Mouse (Mus musculus) adipocyte (in vitro differentiated cells): ENCODE data around the gene H2-DMa.

ENCODE experiments used
- DNase-seq: peaks from one replicate; pipeline ENCODE4 v3.0.0-alpha.2; 2016; ENCODE audit warnings: low spot score

The H2-DMa gene

DNA sequence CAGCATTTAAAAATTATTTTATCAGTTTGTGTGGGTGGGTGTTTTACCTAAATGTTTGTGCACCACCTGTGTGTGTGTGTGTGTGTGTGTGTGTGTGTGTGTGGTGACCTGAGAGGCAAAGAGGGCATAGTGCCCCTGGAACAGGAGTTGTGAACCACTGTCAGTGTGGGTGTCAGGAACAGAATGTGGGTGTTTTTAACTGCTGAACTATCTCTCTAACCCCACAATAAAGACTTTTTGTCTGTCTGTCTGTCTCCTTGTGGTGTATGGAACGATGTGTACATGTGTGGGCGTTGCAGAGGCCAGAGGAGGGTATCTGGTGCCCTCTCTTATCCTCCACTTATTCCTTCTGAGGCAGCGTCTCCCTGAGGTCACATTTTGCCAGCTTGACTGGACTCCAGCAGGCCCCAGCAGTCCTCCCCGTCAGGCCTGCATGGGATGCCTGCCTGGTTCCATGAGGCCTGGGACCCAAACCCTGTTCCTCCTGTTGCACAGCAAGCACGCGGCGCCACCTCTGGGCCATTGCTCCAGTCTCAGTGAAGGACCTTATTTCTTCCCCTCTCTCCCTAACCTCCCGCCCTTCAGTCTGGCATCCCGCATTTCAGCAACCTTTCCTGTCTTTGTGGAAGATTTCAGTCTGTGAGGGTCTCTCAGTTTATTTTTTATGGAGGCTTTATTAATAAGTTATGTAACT is 45.0 kb downstream of the H2-DMa start:
- no peak for DNase-seq

DNA sequence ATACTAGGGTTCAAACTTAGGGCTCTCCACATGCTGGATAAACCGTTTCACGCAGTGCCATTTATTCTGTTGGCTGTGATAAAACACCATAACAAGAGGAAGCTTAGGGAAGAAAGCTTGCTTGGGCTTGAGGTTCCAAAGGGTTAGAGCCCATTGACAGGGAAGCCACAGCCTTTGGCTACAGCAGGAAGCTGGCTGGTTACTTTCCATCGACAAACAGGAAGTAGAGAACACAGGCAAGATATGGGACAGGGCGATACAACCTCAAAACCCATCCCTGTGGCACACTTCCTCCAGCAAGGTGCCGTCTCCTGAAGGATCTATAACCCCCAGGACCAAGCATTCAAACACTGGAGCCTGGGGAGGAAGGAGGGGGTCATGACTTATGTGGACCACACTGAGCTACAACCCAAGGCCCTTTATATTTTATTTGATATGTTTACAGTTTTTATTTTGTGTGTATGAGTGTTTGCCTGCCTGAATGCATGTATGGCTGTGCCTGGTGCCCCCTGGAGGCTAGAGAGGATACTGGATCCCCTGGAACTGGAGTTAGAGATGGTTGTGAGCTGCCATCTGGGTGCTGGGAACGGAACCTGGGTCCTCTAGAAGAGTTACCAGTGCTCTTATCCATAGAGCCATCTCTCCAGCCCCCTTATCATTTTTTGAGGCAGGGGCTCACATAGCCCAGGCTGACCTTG is 45.8 kb downstream of the H2-DMa start:
- no peak for DNase-seq

DNA sequence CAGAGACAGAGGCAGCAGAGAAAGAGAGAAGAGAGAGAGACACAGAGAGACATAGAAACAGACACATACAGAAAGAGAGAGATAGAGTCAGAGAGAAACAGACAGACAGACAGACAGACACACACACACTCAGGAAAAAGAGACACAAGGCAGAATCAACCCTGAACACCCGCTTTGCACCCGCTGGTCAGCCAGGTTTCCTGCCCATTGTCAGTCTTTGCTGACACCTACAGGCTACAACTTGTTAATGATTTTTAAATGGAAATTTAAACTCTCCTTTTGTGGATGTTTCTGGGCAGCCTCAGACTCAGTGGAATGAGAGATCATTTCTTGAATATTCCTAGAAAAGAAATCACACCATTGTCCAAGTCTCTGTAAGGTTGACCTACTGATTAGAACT is 49.9 kb downstream of the H2-DMa start:
- DNase-seq: peak; percentile 77

DNA sequence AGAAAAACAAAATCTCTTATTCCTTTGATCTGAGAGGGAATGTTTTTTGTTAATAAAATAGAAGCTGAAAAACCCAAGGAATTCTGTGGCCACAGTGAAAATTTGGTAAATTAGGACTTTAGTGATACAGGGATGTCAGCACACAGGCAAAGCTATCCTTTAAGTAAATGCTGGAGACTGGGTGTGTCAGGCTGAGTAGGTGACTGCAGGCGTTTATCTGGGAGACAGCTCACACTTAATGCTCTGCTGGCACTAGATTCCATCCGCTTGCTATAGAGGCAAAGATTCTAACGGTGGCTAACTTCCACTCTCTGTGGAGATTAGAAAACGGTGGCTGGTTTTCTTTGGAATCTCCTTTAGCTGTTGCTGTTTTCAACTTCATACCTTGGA is 51.1 kb downstream of the H2-DMa start:
- DNase-seq: no peak

DNA sequence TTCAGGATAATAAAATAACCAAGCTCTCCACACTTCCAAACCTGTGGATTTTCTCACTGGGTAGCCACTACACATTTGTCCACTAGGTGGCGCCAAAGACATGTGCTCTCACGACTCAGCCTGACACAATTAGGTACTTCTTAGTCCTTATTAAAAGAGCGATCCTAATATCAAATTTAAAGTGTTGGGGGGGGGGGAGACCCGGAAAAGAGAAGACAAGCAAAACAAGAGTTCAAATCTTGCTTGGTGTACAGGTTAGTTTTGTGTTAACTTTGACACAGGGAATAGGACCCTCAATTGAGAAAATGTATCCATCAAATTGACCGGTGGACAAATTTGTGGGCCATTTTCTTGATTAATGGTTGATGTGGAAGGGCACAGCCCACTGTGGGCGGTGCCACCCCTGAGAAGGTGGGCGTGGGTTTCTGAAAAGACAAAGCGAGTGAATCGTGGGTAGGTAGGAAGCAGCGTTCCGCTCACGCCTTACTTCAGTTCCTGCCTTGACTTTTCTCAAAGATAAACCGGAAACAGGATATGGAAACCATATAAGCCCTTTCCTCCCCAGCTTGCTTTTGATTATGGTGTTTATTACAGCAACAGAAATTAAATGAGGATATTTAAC is 51.6 kb downstream of the H2-DMa start:
- DNase-seq: peak; percentile 91

DNA sequence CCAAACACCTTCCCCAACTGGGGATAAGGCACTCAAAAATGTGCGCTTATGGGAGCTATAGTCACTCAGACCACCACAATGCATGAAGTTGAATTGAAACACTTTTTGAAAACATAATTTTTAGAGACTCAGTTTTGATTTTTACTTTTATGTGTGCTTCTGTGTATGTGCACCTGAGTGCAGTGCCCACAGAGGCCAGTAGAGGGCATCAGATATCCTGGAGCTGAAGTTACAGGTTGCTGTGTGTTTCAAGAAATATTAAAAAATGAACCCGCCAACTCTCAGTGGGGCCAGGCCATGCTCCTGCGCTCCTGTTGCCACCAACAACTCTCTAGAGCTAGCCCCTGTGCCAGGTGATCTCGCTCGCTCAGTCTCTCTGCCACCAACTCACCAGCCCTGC is 53.2 kb downstream of the H2-DMa start:
- DNase-seq: no peak

DNA sequence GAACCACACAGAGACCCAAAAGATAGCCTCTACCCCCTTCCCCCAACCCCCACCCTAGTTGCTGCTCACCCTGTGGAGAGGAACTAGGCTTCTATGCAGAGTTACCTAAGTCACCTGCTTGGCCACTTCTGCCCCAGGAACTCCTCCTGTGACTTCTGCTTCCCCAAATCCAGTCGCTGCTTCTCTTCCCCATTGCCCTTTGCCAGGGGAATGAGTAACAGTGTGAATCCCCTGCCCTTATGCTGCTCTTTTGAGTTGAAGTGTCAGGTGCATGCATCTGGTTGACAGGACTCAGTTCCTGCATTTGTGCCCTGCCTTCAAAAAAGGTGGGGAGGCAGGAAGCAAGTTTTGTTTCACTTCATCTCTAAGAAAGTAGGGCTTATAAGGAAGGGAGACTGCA is 54.7 kb downstream of the H2-DMa start:
- no peak for DNase-seq

DNA sequence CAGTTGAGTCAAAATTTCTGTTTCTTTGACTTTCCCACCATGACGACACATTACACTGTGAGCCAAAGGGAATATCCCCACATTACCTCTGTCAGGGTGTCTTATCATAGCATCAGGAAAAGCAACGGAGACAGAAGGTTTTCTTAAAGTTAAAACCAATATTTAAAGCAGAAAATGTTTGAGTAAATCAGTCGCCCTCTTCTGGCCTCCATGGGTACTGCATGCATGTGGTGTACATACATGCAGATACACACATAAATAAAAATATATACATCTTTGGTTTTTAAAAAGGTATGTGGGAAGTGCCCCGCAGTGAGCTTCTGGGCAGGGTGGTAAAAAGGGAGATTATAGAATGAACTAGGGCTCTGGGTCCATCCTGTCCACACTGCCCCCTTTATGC is 57.8 kb downstream of the H2-DMa start:
- no peak for DNase-seq

DNA sequence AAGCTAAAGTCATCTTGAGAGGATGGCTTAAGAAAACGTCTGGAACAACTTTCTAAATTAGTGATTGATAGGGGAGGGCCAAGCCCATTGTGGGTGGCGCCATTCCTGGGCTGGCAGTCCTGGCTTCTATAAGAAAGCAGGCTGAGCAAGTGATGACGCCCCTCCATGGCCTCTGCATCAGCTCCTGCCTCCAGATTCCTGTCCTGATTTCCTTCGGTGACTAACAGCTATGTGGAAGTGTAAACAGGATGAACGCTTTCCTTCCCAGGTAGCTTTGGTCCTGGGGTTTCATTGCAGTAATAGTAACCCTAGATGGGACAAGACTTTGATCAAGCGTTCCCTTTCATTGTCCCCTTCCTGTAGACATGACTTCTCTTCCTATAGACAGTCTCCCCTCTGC is 59.7 kb downstream of the H2-DMa start:
- DNase-seq: no peak

DNA sequence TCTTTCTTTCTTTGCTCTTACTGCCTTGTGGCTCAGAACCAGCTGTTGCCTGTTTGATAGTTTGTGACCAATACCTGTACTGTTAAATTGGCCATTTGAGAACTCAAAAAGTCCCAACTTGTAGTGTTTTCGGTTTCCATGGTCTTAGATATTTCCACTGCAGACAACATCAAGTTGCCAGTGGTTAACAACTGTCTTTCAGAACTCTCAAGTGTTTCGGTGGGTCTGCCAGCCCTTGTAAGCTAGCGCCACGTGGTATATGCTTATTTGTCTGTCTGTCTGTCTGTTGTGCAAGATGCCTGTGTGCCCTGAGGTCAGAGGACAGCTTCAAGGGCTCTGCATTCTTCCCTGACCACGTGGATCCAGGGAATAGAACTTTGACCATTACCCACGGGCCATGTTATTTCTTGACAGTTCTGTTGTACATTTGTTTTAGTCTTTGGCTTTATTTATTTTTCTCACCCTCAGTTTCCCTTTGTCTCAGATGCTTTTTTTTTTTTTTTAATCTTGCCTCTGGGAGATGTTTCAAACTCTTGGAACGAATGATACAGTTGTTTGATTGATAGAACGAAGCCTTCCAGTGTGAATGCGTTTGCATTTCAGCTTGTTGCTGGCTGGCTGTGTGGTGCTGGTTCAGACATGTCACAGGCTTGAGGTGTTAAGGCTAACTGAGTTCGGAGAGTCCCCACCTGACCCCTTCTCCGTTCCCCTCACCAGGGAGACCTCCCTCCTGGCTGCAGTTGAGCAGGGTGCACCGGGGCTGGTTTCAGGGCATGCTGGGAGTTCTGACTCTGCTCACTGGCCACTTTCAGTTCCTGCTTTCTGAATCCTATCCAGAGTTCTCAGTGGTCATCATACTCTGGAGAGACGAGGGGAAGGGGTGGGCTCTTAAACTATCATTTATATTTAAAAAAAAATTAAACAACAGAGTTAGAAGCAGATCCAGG is 60.8 kb downstream of the H2-DMa start:
- DNase-seq: no peak

DNA sequence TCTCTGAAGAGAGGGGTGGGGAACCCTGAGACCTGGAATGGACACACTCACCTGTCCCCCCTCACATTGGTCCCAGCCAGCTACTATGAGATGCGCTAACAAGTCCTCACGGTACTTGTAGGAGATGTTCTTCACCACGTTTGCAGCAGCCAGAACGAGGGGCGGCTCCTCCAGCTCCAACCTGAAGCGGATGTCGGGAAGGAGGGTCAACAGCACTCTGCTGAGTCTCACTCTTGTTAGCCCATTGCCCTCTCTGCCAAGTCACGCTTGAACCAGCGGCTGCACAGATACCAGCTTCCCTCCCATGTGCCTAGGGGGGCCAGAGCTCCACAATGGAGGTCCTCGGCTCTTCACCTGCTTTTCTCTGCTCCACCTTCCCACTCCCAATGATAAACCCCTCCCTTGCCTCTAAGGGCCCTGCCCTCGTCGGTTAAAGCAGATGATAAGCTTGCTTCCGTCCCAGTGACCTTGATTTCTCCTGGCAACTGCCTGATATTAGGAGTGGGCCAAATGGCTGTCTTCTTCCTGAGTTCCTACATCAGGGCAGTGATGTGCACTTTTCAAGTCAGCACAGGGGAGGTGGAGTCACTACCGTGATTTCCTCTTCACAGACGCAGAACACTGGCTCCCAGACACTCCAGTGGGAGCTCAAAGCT is 64.4 kb downstream of the H2-DMa start:
- DNase-seq: no peak

DNA sequence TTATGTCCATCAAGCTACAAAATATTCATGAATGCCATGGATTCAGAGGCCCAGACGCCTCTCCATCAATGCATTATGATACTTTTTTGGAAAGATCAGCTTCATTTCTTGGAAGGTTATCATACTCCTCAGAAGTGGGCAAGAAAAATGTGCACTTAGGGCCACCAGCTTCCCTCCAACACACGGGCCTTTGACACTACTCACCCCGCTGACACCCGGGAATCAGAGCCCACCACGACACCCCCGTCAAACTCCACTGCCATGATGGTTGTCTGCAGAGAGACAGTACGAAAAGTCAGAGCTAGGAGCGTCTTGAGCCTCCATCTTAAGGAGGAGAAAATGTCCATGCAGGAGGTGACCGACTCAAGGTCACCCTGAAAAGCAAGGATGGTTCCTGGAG is 66.2 kb downstream of the H2-DMa start:
- no peak for DNase-seq

DNA sequence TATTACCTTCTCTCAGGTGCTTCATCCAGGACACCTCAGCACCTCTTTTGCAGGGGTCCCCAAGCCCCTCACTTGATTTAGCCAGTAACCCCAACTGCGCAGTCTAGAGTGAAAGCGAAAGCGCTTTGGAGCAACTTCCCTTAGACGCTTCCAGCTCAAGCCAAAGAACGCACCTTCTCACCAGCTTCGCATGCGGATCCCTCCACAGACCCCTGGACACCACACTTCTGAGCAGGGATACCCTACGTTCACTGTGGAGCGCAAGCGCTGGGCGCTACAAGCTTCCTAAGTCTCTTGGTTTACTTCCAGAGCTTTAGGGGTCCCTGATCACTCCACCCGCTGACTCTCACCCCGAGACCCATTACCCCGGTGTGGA is 67.5 kb downstream of the H2-DMa start:
- DNase-seq: no peak

DNA sequence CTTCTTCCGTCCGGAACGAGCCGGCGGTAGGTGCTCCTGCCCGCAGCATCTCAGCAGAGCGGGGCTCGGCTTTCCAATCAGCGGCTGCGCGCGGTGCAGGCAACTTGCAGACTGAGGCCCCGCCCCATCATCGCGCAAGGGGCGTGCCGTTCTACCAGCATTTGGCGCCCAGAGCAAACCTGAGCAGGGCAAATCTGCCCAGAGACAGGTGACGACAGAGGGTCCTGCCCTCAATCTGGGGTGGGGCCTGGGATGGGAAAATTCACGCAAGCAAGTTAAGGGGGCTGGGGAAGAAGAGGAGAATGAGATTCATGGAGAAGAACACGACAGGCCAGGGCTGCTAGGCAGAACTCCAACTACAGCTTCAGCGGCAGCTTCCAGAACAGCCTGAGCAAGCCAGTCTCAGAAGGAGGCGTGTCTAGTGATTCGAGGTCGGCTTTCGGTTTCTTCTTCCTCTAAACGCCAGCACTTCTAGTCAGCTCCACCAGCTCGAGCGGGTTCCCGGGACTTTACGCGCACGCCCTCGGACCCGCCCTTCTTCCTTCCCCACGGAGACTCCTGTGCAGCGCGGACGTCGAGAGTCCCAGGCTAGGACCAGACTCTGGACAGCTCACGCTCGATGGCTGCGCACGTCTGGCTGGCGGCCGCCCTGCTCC is 68.0 kb downstream of the H2-DMa start, which contains the start of the genes Tap1 and Psmb9:
Gene Tap1, plus strand, starts transcription at position 293 of the 656 bp plus-strand sequence.
Gene Psmb9, minus strand, starts transcription at position 504 of the 656 bp plus-strand sequence.
- peak; percentile 93 for DNase-seq

DNA sequence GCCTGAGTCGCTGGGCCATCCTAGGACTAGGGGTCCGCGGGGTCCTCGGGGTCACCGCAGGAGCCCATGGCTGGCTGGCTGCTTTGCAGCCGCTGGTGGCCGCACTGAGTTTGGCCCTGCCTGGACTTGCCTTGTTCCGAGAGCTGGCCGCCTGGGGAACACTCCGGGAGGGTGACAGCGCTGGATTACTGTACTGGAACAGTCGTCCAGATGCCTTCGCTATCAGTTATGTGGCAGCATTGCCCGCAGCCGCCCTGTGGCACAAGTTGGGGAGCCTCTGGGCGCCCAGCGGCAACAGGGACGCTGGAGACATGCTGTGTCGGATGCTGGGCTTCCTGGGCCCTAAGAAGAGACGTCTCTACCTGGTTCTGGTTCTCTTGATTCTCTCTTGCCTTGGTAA is 68.7 kb downstream of the H2-DMa start:
- peak; percentile 16 for DNase-seq
